8 mouse cellular contexts compared by ENCODE assay signal in genomic region chr12:3236831-3237681, GRCm38 (mm10).
DNase-seq lines count a peak whose midpoint lies in the region; ATAC-seq and TF ChIP-seq lines count a peak whose summit lies in the region.

No protein-coding gene starts in this region.

- peak overlapping the region; percentile 71; the same call in 1 of the 2 replicates for H3K4me3 ChIP-seq in liver, embryonic 13.5 days (replicated peaks)
- H3K4me3 ChIP-seq in lung, postnatal 0 days (ENCODE audit: low read depth, low read length), result no peak overlapping the region

- no peak overlapping the region for H3K27ac ChIP-seq in liver, embryonic 13.5 days
- no peak overlapping the region for H3K27ac ChIP-seq in lung, postnatal 0 days (ENCODE audit: low read length)

- peaks cover 29% of the 10 kb centered on the region for H3K9me3 ChIP-seq in liver, embryonic 13.5 days (replicated peaks)
- H3K9me3 ChIP-seq in lung, postnatal 0 days (ENCODE audit: low read length), result no peaks in the 10 kb centered on the region

- 91% methylated on average over 12 of the region's 12 CpGs for WGBS in liver, embryonic 13.5 days (ENCODE audit: insufficient replicate concordance)
- WGBS in lung, postnatal 0 days, result 96% methylated on average over 11 of the region's 12 CpGs

- H3K36me3 ChIP-seq in liver, embryonic 13.5 days, result peaks cover 46% of the 10 kb centered on the region
- H3K36me3 ChIP-seq in lung, postnatal 0 days (ENCODE audit: insufficient read depth, low read length), result peaks cover 9% of the 10 kb centered on the region

- peak; percentile 65 for DNase-seq in cerebellum, adult 11 months
- DNase-seq in liver, embryonic 13.5 days, result peak; percentile 28
- no peak for DNase-seq in liver
- peak; percentile 59 for DNase-seq in cerebellum, adult 8-10 months
- peak; percentile 32 for DNase-seq in lung, postnatal 0 days (ENCODE audit: low spot score)
- peak; percentile 57 for DNase-seq in thymus, postnatal 14 days
- no peak for DNase-seq in Muller cell, postnatal 12 days (ENCODE audit: inconsistent ontology term)

- H3K9ac ChIP-seq in liver, embryonic 13.5 days, result no peak overlapping the region
- no peak overlapping the region for H3K9ac ChIP-seq in lung, postnatal 0 days (replicated peaks; ENCODE audit: low read depth)

- H3K4me2 ChIP-seq in liver, embryonic 13.5 days, result peak overlapping the region; percentile 89; the same call in 1 of the 2 replicates
- no peak overlapping the region for H3K4me2 ChIP-seq in lung, postnatal 0 days (replicated peaks; ENCODE audit: low read depth, low read length)

- no peak for TF ChIP-seq CTCF in lung, postnatal 0 days (IDR thresholded peaks at IDR 0.05)

- no peak for TF ChIP-seq EP300 in lung, postnatal 0 days (IDR thresholded peaks at IDR 0.05)

- no peak for ATAC-seq in cerebellum, adult (ENCODE audit: insufficient number of reproducible peaks, low FRiP score, low TSS enrichment)
- no peak for ATAC-seq in liver, embryonic 13.5 days (ENCODE audit: low read depth)
- no peak for ATAC-seq in lung, postnatal 0 days

- H3K4me1 ChIP-seq in liver, embryonic 13.5 days (replicated peaks), result peaks cover 15% of the 10 kb centered on the region
- H3K4me1 ChIP-seq in lung, postnatal 0 days (ENCODE audit: insufficient read depth, low read depth, low read length), result no peaks in the 10 kb centered on the region

- no peaks in the 10 kb centered on the region for H3K27me3 ChIP-seq in liver, embryonic 13.5 days
- H3K27me3 ChIP-seq in lung, postnatal 0 days (replicated peaks; ENCODE audit: insufficient read depth, low read length), result no peaks in the 10 kb centered on the region

Comparison
In these comparisons a context has a peak if more than half of its experiments do, and no peak if none do; other contexts are left out.
1. DNase-seq: peak in cerebellum, adult 11 months (single experiment), liver, embryonic 13.5 days (single experiment), cerebellum, adult 8-10 months (single experiment), lung, postnatal 0 days (single experiment) and thymus, postnatal 14 days (single experiment); none in liver (single experiment) and Muller cell, postnatal 12 days (single experiment).